Mouse (Mus musculus): ENCODE results near the gene Tox3.

Tox3 gene

DNA sequence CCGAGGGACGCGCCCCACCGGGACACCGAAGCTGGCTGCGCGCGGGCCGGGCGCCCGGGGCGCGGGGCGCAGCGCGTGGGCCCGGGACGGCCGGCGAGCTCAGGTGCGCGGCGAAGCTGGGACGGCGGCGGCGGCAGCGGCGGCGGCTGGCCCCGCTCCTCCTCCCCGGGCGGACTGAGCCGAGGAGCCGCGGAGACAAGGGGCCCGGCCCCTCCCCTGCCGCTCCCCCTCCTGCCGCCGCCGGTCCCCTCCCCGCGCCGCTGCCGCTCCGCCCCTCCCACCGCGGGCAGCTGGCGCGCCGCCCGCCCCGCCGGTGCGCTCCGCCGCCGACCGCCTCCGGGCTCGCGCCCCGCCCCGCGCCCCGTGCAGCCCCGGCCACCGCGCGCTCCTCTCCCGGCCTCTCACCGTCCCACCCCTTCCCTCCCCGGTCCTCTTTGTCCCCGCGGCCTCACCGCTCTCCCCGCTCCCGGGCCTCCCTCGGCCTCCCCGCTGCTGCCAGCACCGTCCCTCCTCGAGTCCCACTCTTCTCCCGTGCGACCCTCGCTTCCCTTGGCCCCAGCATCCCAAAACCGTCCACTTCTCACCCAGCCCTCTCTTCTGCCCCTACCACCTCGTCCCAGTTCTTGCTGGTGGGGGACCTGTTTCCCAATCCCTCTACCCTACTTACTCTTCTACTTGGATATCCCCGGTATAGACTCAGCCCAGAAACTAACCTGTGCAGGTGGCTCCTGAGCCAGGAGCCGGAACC lies at the start of gene Tox3:
Gene Tox3, minus strand, starts transcription at position 166 of the 748 bp plus-strand sequence.
- DNase-seq (ENCODE audit: low spot score in 2 of 2), result no peak

DNA sequence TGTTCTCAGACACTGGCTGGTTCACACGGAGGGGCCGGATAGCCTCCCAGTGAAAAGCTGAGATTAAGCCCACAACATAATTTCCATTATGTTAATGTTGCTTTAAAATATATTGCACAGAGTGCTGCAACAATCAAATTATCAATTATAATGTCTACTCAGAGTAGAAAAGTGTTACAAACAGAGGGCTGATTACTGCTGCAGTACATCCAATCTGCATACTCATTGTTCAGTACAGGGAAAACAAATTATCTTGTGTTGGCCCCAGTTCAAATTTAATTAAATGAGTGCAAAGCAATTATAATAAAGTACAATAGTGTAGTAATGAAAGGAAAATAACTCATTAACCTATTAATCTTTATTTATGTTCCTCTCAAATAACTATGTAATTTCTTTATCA lies 44.5 kb upstream of the Tox3 start:
- DNase-seq (ENCODE audit: low spot score in 2 of 2), result no peak

DNA sequence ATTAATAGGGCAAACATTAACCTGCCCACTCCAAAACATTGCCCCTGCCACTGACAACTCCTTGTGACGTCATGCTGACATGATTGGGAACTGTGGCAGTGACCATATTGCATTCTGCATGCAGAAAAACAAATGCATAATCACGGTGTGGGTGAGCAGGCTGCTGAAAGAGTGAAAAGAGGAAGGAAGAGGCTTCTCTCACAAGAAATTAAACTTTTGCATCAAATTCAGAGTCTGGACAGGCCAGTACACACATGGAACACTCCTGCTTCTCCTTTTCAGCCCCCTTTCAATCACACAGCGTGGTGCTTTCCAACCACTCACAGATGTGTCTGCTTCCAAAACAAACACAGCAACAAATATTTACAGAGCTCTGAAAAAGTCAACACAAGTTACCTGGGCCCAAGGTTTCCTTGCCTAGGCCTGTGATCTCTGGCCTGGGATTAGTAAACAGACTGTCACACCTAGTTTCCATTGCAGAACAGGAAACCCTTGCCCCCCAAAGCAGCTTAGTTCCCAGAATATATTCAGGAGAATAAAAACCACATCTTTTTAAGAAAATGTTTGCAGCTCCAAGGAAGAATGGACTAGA lies 43.4 kb upstream of the Tox3 start:
- DNase-seq (ENCODE audit: low spot score in 2 of 2), result no peak

DNA sequence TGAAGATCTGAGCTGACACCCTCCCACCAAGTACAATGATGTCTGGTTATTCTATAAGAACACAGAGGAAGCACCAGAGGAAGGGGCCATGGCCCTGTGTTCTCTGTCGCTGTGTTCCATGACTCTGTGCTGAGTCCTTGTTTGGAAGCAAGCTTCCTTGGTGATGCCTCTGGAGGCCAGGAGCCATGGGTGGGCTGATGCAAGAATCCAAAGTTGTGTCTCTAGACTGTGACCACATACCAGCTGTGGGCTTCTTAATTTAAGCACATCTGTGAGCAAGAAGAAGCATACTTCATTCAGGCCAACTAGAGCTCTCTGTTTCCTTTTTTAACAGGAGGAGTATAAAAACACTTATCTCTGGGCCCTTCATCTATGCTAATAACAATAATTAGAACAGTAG lies 42.7 kb upstream of the Tox3 start:
- no peak for DNase-seq (ENCODE audit: low spot score in 2 of 2)

DNA sequence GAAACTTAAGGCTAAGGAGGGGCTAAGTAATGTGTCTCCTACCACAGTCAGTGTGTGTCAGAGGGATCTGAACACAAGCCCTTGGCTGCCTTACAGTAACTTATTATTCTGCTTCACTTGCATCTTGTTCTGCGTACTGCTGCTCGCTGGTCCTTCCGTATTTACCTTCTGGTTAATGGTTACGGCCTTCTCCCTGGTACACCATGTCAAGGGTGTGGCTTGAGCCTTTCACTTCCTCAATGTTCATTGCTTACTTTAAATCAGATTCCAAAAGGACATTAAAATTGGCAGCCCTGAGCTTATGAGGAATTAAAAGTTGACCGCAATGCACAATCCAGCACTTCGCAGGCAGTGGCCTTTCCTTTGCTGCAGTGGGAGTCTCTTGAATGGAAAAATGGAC lies 30.9 kb upstream of the Tox3 start:
- DNase-seq (ENCODE audit: low spot score in 2 of 2), result no peak

DNA sequence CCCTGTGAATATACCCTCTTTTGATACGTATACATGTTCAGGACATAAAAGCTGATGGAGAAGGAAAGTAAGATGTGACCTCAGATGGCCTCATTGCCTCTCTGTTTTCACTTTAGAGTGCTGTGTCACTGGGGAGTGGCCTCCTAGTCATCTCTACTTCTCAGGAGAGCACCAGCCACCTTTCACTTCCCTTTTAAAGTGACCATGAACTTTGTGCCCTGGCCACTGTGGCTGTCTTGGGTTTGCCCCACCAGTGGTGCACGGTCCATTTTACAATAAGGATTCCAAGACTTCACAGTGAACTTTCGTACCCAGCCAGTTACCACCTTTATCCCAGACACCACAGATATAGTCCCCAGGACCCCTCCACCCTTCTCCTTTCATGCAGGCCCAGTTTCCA lies 29.9 kb upstream of the Tox3 start:
- no peak for DNase-seq (ENCODE audit: low spot score in 2 of 2)

DNA sequence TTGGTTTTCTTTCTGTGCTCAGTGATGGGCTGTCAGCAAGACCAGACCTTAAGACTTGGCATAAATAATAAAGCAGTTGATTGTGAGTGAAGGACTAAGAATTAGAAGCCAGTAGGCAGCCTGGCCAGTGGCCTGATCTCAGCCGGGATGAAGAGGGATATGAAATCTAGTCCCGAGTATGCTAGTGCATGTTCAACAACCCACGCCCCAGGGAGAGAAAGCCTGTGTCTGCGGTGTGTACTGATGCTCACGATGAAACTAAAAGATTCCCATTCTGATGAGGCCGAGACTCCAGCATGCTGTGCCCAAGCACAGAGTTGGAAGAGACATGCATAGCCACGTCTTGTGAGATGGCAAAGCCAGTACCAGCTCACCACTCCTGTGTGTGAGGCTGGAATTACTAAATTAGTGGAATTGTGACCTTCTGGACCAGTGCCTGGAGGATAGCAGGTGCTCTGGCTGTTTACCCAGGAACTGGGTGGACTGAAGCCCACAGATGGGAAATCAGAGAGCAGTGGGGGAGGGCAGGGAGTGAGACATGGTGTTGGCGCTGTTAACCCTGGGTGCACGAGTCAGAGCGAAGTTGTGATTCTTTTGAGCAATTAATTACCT lies 23.6 kb upstream of the Tox3 start:
- no peak for DNase-seq (ENCODE audit: low spot score in 2 of 2)

DNA sequence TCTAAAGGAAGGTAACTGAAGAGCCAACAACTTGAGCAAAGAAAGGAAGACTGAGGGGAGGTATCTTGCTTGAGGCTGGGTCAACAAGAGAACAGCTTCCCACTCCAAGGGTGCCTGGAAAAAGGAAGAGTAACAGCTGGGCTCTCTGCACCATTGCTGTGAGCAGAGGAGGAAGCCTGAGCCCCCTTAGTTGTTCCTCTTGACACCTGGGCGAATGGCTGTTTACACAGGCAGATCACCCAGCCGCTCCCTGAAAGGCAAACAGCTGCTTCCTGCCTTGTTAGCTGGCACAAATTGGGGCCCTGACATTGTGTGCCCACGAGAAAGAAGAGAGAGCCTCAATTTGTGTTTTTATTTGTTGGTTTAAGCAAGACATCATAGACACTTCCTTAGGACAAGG lies 21.7 kb upstream of the Tox3 start:
- DNase-seq (ENCODE audit: low spot score in 2 of 2), result no peak

DNA sequence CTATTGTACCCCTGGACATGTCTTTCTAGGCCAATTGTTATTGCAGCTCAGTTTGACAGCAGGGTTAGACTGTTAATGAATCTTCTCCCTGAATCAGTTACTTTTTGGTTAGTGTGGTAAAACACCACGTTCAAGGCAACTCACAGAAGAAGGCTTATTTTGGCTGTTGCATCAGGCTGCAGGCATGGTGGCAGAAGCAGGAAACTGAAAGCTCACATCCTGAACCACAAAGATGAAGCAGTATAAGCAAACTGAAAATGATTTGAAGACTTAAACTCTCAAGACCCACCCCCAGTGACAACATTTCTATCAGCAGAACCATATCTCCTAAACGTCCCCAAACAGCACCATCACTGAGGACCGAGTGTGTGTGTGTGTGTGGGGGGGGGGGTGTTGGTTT lies 8.6 kb upstream of the Tox3 start:
- DNase-seq (ENCODE audit: low spot score in 2 of 2), result no peak

DNA sequence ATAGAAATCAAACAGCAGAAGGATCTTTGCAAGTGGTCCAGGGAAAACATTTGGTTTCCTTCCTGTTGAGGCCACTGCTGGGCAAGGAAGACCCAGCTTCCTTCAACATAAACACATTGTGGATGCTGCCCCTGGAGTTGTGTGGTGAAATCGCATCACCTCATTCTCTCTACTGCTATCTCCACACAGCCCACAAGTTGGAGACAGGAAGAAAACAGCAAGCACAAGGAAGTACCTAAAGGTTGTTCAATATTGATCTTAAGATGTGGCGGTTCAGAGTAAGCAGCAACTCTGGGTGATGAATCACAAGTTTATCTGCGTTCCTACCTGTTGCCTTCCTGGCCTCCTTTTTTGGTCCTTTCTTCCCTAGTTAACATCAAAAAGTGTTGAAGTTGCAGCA lies 6.6 kb upstream of the Tox3 start:
- DNase-seq (ENCODE audit: low spot score in 2 of 2), result no peak

DNA sequence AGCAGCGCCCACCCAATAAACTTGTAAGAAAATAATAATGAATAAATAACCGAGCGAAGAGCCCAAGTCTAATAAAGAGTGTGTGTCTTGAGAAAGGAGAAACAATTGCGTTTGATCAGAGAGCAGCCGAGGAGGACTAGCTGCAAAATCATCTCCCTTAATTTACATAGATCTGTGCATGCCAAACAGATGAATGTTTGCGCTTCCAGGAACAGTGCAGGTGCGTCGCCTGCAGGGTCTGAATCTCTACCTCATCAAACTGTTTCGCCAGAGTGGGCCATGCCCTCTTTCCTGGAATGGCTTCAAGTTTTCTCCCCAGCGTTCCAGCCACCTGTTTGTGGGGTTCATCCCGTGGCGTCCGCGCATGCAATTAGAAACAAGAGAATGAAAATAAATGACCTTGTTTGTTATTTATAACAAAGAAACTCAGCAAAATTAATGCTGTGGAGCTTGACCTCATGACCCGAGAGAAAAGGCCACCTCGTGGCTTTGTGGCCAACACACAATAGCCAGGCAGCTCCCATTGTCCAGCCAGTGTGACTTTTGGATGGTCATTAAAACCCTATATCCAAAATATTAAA lies 5.9 kb upstream of the Tox3 start:
- no peak for DNase-seq (ENCODE audit: low spot score in 2 of 2)

DNA sequence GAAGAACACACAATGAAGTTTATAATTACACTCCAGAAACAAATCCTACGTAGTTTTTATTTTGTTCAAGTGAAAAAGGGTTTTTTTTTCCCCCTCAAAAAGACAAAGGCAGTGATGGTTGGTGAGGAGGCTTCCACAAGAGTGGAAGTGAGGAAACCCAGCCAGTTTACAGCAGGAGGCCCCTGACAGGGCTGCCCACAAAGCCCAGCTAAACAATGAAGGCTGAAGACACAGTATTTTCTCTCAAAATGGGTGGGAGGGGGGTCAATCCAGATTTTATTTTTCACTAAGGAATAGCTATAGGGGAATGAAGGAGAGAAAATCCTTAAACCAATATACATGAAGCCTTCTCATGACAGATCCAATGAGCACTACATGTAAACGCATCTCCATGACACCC lies 5.4 kb upstream of the Tox3 start:
- no peak for DNase-seq (ENCODE audit: low spot score in 2 of 2)

DNA sequence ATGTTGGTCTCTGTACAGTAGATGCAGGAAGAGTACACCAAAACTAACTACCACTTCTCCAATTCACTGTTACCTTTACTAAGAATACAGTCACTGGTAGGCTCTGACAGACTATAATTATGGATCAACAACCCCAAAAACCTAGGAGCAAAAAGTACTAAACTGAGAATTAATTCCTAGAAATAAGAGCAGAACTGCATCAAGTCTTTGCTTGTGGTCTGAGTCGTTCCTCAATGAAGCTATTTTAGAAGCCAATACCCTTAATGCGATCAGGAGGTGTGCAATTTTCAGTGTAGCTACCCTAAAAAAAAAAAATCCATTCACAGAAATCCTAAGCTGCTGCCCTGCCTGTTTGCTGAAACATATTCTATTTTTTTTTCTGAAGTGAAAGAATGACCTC lies 4.8 kb upstream of the Tox3 start:
- DNase-seq (ENCODE audit: low spot score in 2 of 2), result no peak

DNA sequence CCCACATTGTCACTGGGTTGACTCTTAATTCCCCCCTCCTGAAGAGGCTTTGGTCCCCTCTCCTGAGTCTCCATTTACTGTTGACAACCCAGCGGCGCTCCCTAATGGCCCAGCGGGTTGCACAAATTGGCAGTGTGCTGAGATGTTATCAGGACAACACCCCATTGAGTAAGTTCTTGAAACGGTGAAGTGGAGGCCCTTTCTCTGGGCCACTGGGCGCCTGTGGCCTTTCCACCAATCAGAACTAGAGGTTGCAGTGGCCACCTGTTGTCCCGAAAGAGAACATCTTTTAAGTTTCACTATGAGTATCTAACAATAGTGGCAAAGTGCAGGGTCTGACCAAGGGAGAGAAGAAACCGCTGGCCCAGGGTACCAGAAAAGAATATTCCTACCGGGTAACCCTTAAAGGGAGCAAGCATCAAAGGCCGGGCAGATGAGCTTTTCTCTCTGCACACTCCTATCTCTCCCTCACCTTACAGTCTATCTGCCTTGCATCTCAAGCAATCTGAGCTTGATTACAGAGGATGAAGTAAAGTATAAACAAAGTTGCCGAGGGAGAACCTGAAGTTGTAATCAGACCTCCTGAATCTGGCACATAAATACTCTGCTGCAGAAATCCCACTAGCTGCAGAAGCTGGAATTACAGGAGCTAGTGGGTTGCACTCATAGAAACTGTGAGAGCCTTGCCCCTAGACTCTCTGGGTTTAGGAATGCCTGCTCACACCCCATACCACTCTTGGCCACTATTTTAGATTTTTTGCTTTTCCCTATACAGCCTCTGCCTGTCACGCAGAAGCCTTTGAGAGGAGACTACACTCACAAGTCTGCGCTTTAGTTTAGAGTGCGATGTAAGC lies 1.8 kb upstream of the Tox3 start:
- DNase-seq (ENCODE audit: low spot score in 2 of 2), result no peak

DNA sequence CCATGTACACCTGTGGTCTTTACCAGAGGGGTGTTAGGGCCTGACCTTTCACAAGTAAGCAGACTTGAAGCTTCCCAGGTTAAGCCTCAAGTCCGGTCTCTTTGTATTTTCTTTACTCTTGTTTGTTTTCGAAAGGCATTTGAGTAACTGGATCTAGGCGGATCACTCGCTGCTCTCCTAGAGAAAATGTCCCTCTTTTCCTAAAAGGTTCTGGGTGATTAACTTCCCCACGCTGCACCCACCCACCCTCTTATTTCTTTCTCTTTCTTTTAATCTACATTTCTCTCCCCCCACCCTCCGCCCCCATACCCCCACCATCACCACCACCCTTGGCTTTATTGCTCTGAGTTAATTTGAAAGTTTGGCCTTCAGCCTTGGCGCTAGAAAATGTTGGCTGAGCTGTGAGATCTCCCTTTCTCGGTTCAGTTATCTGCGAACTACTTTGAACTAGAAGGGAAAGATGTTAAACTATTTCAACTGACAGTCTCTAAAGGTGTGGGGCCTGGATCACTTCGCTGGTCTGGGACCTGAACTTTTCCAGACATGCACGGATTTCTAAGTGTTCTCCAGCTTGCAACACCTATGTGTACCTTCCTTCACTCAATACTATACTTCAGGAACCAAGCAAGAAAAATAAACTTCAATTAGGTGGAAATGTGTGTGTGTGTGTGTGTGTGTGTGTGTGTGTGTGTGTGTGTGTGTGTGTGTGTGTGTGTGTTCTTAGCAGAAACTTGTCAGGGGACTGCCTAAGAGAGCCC lies 962 bp upstream of the Tox3 start:
- no peak for DNase-seq (ENCODE audit: low spot score in 2 of 2)

DNA sequence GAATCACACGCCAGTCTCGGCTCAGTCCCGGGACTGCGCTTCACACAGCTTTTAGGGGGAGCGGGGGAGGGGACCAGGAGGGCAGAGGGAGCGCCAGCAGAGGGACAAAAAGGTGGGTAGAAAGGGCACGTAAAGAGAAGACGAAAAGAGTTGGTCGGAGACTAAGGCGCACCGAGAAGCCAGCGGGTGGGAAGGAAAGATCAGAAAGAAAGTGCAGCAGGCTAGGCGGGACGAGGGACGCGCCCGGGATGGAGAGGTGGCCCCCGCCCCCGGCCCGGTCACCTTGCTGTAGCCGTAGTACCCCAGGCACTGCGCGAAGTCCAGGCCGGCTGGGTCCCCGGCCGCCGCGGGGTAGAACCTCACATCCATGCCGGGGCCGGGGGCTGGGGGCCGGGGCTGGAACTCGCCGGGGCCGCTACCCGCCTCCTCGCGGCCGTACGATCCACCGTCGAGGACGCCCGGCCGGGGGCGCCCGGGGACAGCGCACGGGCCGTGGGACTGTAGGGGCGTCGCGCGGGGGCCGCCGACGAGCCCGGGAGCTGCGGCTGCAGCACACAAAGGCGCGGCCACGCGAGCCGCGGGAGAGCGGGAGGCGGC lies 464 bp downstream of the Tox3 start:
- no peak for DNase-seq (ENCODE audit: low spot score in 2 of 2)

DNA sequence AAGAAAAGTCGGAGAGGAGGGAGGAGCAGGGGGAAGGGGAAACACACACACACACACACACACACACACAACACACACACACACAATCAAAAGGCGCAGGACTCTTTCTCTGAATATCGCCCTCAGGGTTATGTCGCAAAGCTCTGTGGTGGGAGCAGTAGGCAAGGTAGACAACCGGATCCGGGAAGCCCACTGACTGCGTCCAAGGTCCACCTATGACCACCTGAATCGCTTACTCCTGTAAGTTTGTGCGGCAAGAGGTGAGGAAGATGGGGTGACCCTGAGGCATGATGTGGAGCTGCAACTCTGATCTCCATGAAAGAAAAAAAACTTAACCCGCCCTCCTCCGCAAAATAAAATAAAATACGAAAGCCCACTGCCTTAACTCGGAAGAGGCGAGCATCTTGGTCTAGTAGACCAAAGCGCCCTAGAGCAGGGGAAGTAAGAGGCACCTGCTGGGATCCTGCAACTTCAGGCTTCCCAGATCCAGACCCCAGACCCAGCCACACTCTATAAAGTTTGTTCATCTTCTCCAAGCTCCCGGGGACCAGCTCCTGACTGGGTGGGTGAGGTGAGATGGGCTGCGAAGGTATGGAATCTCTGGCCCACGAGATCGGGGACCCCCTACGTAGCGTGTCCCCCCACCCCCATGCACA lies 1.1 kb downstream of the Tox3 start:
- no peak for DNase-seq (ENCODE audit: low spot score in 2 of 2)

DNA sequence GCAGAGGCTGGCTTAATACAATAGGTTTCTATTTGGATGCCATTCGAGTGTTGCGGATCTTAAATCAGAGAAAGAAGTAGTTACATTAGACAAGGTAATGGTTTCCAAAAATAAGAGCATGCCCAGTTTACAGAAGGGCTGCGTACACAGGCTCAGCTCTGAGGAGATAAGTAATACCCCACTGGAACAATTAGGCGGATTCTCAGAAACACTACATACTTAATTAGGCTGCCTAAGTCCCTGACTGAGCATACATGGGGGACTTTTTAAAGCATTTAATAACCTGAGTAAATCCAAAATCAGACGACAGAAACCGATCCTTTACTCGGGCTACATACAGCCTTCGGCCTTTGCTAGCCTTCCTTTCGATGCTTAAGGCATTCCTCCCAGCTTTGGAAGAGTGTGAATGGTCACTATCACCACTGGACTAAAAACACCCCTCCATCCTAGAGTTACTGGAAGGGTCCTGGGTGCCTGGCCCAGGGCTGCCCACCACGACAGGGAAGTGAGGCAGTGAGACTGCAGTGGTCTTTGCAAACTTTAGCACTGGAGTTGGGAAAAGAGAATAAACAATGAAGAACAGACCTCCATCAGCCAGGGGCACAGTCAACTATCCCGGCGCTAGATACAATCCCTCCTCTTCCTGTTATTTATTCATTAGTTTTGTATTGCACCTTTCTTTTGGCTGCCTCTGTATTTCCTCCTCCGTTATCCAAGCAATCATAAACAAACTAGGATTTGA lies 1.8 kb downstream of the Tox3 start:
- no peak for DNase-seq (ENCODE audit: low spot score in 2 of 2)

DNA sequence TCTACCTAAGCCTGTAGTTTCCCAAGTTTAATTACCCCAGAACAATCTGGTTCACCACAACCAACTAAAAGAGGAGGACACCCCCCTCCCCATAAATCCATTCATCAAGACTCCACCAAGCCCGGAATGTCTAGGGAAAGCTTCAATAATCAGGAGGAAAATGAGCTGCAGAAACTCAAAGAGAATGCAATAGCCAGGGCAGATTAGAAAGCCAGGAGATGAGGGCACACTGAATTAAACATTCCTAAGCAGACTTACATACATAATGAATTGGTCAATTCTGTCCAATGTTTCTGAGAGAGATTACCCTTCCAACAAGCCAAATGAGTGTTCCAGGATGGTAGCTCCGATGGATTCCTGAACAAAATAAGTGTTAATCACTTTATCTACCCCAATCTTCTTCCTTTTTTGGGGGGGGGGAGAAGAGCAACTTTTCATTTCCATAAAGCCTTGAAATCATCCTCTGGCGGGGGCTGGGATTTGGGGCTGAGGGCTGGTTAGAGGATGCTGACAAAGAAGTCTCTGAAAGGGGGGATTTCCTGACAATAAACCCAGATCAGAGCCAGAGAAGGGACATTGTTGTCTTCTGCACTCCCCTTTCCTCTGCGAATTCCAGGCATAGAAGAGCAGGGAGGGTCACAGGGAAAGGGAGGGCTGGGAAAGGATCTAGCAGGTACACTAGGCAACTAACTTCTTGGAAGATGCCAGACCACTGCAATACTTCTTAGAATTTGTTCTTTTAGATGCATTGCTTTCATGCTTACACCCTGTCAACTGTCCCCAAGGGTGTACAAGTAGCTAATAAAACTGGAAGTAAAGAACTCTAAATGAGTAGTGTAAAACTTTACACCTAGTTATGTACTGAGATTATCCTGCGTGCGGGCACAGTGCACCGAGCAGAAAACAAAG lies 17.5 kb downstream of the Tox3 start:
- no peak for DNase-seq (ENCODE audit: low spot score in 2 of 2)

Data from spleen, postnatal 4 days (tissue).